Mouse (Mus musculus) heart, embryonic 14.5 days (tissue): Measurements from ENCODE around the gene Il12rb2. TPM values are rescaled to one million over a fixed set of nuclear protein-coding genes. Genes with fewer than 3 reads are reported as not detected.

Source experiments
- ATAC-seq: fragments of 200-750 bp; cut with Nextera tagmentation; 2 replicates; pipeline ENCODE4 v1.8.0; 2017; ENCODE audit warnings: low read depth, moderate TSS enrichment; ENCODE audit not compliant: insufficient number of reproducible peaks, insufficient read depth, low FRiP score
- H3K27ac ChIP-seq, 2 experiments: fragments of 200-500 bp in 1 of 2; fragments of 300-500 bp in 1 of 2; sonication (generic) in 1 of 2; replicated peaks in 1 of 2; 2 replicates each; pipeline ENCODE4 v1.5.1; 2012 to 2014; ENCODE audit warnings: low read depth in 2 of 2, low read length in 2 of 2, control low read depth in 1 of 2, mild to moderate bottlenecking in 1 of 2, mixed read lengths in 1 of 2; ENCODE audit not compliant: control insufficient read depth in 1 of 2, insufficient read depth in 1 of 2
- H3K27me3 ChIP-seq: fragments of 300-500 bp; sonication (generic); 2 replicates; pipeline ENCODE4 v1.6.1; 2014; ENCODE audit warnings: mild to moderate bottlenecking, low read length, control low read depth; ENCODE audit not compliant: control insufficient read depth, insufficient read depth
- H3K36me3 ChIP-seq: fragments of 300-500 bp; sonication (generic); 2 replicates; pipeline ENCODE4 v1.6.1; 2014; ENCODE audit warnings: mild to moderate bottlenecking, control low read depth, low read length, mixed read lengths; ENCODE audit not compliant: control insufficient read depth, insufficient read depth
- H3K4me1 ChIP-seq, 2 experiments: fragments of 200-500 bp in 1 of 2; fragments of 300-500 bp in 1 of 2; sonication (generic) in 1 of 2; 2 replicates each; pipeline ENCODE4 v1.6.1; 2012 to 2014; ENCODE audit warnings: low read length in 2 of 2, control low read depth in 1 of 2, mixed read lengths in 1 of 2; ENCODE audit not compliant: control insufficient read depth in 2 of 2, insufficient read depth in 2 of 2
- H3K4me2 ChIP-seq: fragments of 300-500 bp; sonication (generic); 2 replicates; pipeline ENCODE4 v1.6.1; 2014; ENCODE audit warnings: mild to moderate bottlenecking, low read length
- H3K4me3 ChIP-seq, 2 experiments: fragments of 200-500 bp in 1 of 2; fragments of 300-500 bp in 1 of 2; sonication (generic) in 1 of 2; 2 replicates each; pipeline ENCODE4 v1.5.1; 2012 to 2014; ENCODE audit warnings: low read length in 2 of 2, mild to moderate bottlenecking in 2 of 2, control low read depth in 1 of 2, low read depth in 1 of 2, moderate library complexity in 1 of 2; ENCODE audit not compliant: control insufficient read depth in 1 of 2, insufficient read depth in 1 of 2
- H3K9ac ChIP-seq: fragments of 300-500 bp; sonication (generic); 2 replicates; pipeline ENCODE4 v1.6.1; 2014; ENCODE audit warnings: mild to moderate bottlenecking, low read length
- H3K9me3 ChIP-seq: fragments of 300-500 bp; sonication (generic); 2 replicates; pipeline ENCODE4 v1.6.1; 2016; ENCODE audit warnings: low read length, control low read depth; ENCODE audit not compliant: control insufficient read depth
- WGBS: fragments of 180-500 bp; shearing (Covaris S2); extraction: QIAGEN DNeasy Blood & Tissue Kit; methylation state at CpG from one replicate; pipeline ENCODE4 v1.1.7; 2014; 5-methylcytosine and 5-hydroxymethylcytosine counted together
- polyA plus RNA-seq: library from polyadenylated mRNA; unstranded; fragments of >200 nt; fragmentation: Nextera tagmentation; extraction: Ambion mirVana; gene quantifications from 2 replicates; pipeline ENCODE4 v1.2.1, GENCODE M21; 2014

Il12rb2 gene
- polyA plus RNA-seq, 1 experiment from 2014 or later = not detected

GRCm38 (mm10) chr6:67296126-67296525 lies 79.9 kb downstream of the Il12rb2 start:
- no peak overlapping the region for H3K4me2 ChIP-seq
- H3K4me3 ChIP-seq = no peak overlapping the region
- H3K9me3 ChIP-seq = no peaks in the 10 kb centered on the region
- H3K27me3 ChIP-seq = no peaks in the 10 kb centered on the region
- no peak for ATAC-seq
- no peak overlapping the region for H3K9ac ChIP-seq
- peaks cover 8% of the 10 kb centered on the region; the same call in 1 of the 2 replicates for H3K36me3 ChIP-seq
- 49% methylated on average over 5 of the region's 5 CpGs for WGBS
- peaks cover 2 to 8% of the 10 kb centered on the region in 2 experiments; a peak in 3 of 4 replicates for H3K4me1 ChIP-seq
- H3K27ac ChIP-seq = no peak overlapping the region

GRCm38 (mm10) chr6:67292042-67292623 lies 83.9 kb downstream of the Il12rb2 start:
- no peak for ATAC-seq
- 70% methylated on average over 5 of the region's 5 CpGs for WGBS
- no peaks in the 10 kb centered on the region for H3K27me3 ChIP-seq

GRCm38 (mm10) chr6:67282897-67283296 lies 93.1 kb downstream of the Il12rb2 start:
- Histone ChIP-seq H3K36me3 (peaks cover 87% of the 10 kb centered on the region), H3K9ac (no peak overlapping the region), H3K27ac (no peak overlapping the region), H3K9me3 (no peaks in the 10 kb centered on the region), H3K4me1 (no peaks in the 10 kb centered on the region), H3K27me3 (no peaks in the 10 kb centered on the region), H3K4me2 (no peak overlapping the region), H3K4me3 (no peak overlapping the region)
- ATAC-seq = no peak
- 30% methylated on average over 1 of the region's 1 CpGs for WGBS

More at GRCm38 (mm10) chr6:67292042-67292623, 83.9 kb downstream of the Il12rb2 start:
- H3K4me1 ChIP-seq = no peaks in the 10 kb centered on the region
- H3K27ac ChIP-seq = no peak overlapping the region
- peaks cover 35% of the 10 kb centered on the region for H3K36me3 ChIP-seq
- no peak overlapping the region for H3K9ac ChIP-seq
- H3K4me2 ChIP-seq = no peak overlapping the region
- no peaks in the 10 kb centered on the region for H3K9me3 ChIP-seq
- H3K4me3 ChIP-seq = no peak overlapping the region

DNA sequence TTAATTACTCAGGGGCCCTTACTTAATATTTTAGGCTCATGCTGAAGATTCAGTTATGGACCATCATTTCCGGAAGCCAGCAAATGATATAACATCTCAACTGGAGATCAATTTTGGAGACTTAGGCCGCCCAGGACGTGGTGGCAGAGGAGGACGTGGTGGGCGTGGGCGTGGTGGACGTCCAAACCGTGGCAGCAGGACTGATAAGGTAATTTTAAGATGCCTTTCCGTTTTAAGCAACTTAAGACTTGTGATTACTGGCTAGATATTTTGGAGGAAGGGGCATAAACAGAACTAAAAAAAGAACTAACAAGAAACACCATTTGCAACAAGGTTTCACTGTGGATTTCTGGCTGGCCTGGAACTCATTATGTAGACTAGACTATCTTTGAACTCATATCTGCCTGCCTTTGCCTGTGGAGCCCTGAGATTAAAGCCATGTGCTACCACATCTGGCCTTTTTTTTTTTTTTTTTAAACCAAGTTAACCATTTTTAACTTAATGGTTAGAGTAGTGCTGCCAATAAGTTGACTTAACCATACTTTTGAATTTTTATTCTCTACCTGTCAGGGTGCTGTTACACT lies 94.3 kb downstream of the Il12rb2 start:
- H3K36me3 ChIP-seq = peaks cover 89% of the 10 kb centered on the region
- H3K4me1 ChIP-seq = 0 out of 4 replicates have a peak, but pooled peaks cover 0 to 4% of the 10 kb centered on the region in 2 experiments
- H3K27me3 ChIP-seq = no peaks in the 10 kb centered on the region
- ATAC-seq = no peak
- H3K4me2 ChIP-seq = no peak overlapping the region
- WGBS = 48% methylated on average over 9 of the region's 9 CpGs
- H3K27ac ChIP-seq = no peak overlapping the region
- no peaks in the 10 kb centered on the region for H3K9me3 ChIP-seq
- no peak overlapping the region for H3K9ac ChIP-seq
- no peak overlapping the region for H3K4me3 ChIP-seq

DNA sequence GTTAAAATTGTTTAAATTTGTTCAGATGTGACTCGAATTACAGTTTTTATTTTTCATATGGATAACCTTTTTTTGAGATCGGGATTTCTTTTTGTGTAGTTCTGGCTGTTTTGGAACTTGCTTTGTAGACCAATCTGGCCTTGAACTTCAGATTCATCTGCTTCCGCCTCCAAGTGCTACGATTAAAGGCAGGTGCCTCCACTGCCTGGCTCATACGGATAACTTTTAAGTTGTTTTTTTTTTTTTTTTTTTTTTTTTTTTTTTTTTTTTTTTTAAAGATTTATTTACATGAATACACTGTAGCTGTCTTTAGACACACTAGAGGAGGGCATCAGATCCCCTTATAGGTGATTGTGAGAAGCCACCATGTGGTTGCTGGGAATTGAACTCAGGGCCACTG lies 98.0 kb downstream of the Il12rb2 start:
- ATAC-seq = no peak
- H3K27me3 ChIP-seq = no peaks in the 10 kb centered on the region
- WGBS = 82% methylated on average over 5 of the region's 5 CpGs
- H3K27ac ChIP-seq = no peak overlapping the region
- H3K4me2 ChIP-seq = no peak overlapping the region
- H3K36me3 ChIP-seq = peaks cover 82% of the 10 kb centered on the region
- no peak overlapping the region for H3K9ac ChIP-seq
- H3K9me3 ChIP-seq = no peaks in the 10 kb centered on the region
- no peak overlapping the region for H3K4me3 ChIP-seq
- peaks cover 0 to 7% of the 10 kb centered on the region in 2 experiments; a peak in 1 of 4 replicates for H3K4me1 ChIP-seq

DNA sequence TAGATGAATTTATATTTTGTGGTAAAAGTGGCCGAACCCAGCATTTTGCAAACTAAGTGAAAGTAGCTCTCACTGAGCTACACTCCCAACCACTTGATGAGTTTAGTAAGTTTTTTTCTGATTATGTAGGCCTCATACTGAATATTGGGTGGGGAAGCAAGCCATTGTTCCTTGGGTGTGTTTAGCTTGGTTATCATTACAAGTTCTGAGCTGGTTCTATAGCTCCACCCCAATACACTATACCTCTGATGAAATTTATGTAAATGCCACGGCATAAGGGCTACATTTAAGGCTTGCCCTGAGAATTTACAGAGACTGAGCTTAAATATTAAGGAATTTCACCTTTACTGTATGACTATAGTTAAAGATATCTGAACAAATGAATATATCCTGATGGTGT lies 106.5 kb downstream of the Il12rb2 start:
- Histone ChIP-seq H3K9ac (peak overlapping the region; percentile 100), H3K27ac (no peak overlapping the region)
- 31% methylated on average over 2 of the region's 2 CpGs for WGBS

DNA sequence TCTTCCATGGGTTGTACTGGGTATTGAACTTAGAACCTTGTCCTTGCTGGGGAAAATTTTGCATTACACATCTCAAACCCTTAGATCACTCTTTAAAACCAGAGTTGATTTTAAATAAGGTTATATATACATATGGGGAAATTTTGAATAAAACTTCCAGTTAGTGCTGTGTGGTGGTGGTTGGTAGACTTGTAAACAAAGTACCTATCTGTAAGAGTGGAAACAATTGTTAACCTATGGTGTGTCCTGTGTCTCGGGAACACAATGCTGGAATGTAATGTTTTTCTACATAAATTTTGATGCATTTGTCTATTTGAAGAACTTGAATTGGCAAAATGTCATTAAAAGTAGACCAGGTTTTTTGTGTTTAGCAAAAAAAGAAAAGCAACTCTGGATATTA lies 107.0 kb downstream of the Il12rb2 start:
- 4% methylated on average over 1 of the region's 1 CpGs for WGBS
- no peaks in the 10 kb centered on the region for H3K27me3 ChIP-seq
- peak overlapping the region; percentile 100 for H3K9ac ChIP-seq

More for the DNA sequence above, 106.5 kb downstream of the Il12rb2 start:
- ATAC-seq = no peak
- H3K4me1 ChIP-seq = peaks cover 0 to 17% of the 10 kb centered on the region in 2 experiments; a peak in 2 of 4 replicates
- H3K4me3 ChIP-seq = peak overlapping the region in 1 of 2 experiments; percentile 100; a peak in 2 of 4 replicates
- no peaks in the 10 kb centered on the region for H3K27me3 ChIP-seq
- H3K9me3 ChIP-seq = no peaks in the 10 kb centered on the region
- H3K36me3 ChIP-seq = peaks cover 30% of the 10 kb centered on the region
- H3K4me2 ChIP-seq = peak overlapping the region; percentile 90

More for the DNA sequence above, 107.0 kb downstream of the Il12rb2 start:
- Histone ChIP-seq H3K4me1 (peaks cover 0 to 17% of the 10 kb centered on the region in 2 experiments; a peak in 2 of 4 replicates), H3K4me3 (peak overlapping the region in 1 of 2 experiments; percentile 100; a peak in 2 of 4 replicates), H3K4me2 (peak overlapping the region; percentile 90), H3K27ac (no peak overlapping the region), H3K36me3 (peaks cover 26% of the 10 kb centered on the region), H3K9me3 (no peaks in the 10 kb centered on the region)
- no peak for ATAC-seq
